Mouse (Mus musculus) midbrain, postnatal 0 days (tissue): ENCODE data around the gene Avpr1a. TPM values are rescaled to one million over a fixed set of nuclear protein-coding genes. Genes with fewer than 3 reads are reported as not detected.

Experiments used
- ATAC-seq: fragments of 200-750 bp; cut with Nextera tagmentation; 2 replicates; pipeline ENCODE4 v1.8.0; 2017; ENCODE audit warnings: moderate number of reproducible peaks, mild to moderate bottlenecking, moderate TSS enrichment, moderate library complexity; ENCODE audit not compliant: low FRiP score
- DNase-seq: peaks from one replicate; pipeline ENCODE4 v3.0.0-alpha.2; 2015; ENCODE audit warnings: low spot score
- H3K27ac ChIP-seq: fragments of 300-500 bp; sonication (generic); 2 replicates; pipeline ENCODE4 v1.5.1; 2014; ENCODE audit warnings: low read depth, mild to moderate bottlenecking, low read length, mixed read lengths
- H3K27me3 ChIP-seq: fragments of 300-500 bp; sonication (generic); 2 replicates; pipeline ENCODE4 v1.6.1; 2014; ENCODE audit warnings: low read length, control low read depth, mixed read lengths; ENCODE audit not compliant: insufficient read depth
- H3K36me3 ChIP-seq: fragments of 300-500 bp; sonication (generic); 2 replicates; pipeline ENCODE4 v1.6.1; 2014; ENCODE audit warnings: low read length, control low read depth, mixed read lengths; ENCODE audit not compliant: insufficient read depth
- H3K4me1 ChIP-seq: fragments of 300-500 bp; sonication (generic); 2 replicates; pipeline ENCODE4 v1.6.1; 2014; ENCODE audit warnings: mild to moderate bottlenecking, control low read depth, antibody characterized with exemption, low read length, mixed read lengths; ENCODE audit not compliant: insufficient read depth
- H3K4me2 ChIP-seq: fragments of 300-500 bp; sonication (generic); 2 replicates; pipeline ENCODE4 v1.6.1; 2014; ENCODE audit warnings: low read depth, mild to moderate bottlenecking, low read length, mixed read lengths; ENCODE audit not compliant: poor library complexity, severe bottlenecking
- H3K4me3 ChIP-seq: fragments of 300-500 bp; sonication (generic); 2 replicates; pipeline ENCODE4 v1.5.1; 2014; ENCODE audit warnings: low read depth, mild to moderate bottlenecking, low read length, moderate library complexity
- H3K9ac ChIP-seq: fragments of 300-500 bp; sonication (generic); replicated peaks from 2 replicates; pipeline ENCODE4 v1.6.1; 2014; ENCODE audit warnings: mild to moderate bottlenecking, low read length, moderate library complexity, mixed read lengths; ENCODE audit not compliant: poor library complexity, severe bottlenecking
- H3K9me3 ChIP-seq: fragments of 300-500 bp; sonication (generic); 2 replicates; pipeline ENCODE4 v1.6.1; 2016; ENCODE audit warnings: low read length, control low read depth
- CTCF ChIP-seq: IDR thresholded peaks from 2 replicates; pipeline ENCODE4 v1.5.1; 2016; ENCODE audit warnings: antibody characterized with exemption, mild to moderate bottlenecking
- WGBS: fragments of 180-500 bp; shearing (Covaris S2); extraction: QIAGEN DNeasy Blood & Tissue Kit; methylation state at CpG from one replicate; pipeline ENCODE4 v1.1.7; 2014; 5-methylcytosine and 5-hydroxymethylcytosine counted together
- polyA plus RNA-seq: library from polyadenylated mRNA; unstranded; fragments of >200 nt; fragmentation: Nextera tagmentation; extraction: Ambion mirVana; gene quantifications from 2 replicates; pipeline ENCODE4 v1.2.1, GENCODE M21; 2015
- total RNA-seq: library from RNA; depleted of rRNA; stranded (reverse); fragments of >200 nt; gene quantifications from 2 replicates; pipeline ENCODE4 v1.2.3, GENCODE M21; 2014; rRNA removed

Avpr1a gene
- total RNA-seq = 2.1 and 3.2 TPM in 2 replicates
- 2.8 and 3.3 TPM in 2 replicates for polyA plus RNA-seq

GRCm38 (mm10) chr10:122447861-122448716, at the start of gene Avpr1a:
TSS of gene Avpr1a (plus strand) at chr10:122448499.
- H3K9ac ChIP-seq = peak within 1 kb of the TSS; percentile 5
- no peaks in the 10 kb centered on the region for H3K36me3 ChIP-seq
- H3K4me1 ChIP-seq = 0 out of 2 replicates have a peak, but pooled peaks cover 4% of the 10 kb centered on the region
- DNase-seq = no peak
- H3K27me3 ChIP-seq = peaks cover 20% of the 10 kb centered on the region
- no peak within 1 kb of the TSS for H3K27ac ChIP-seq
- ATAC-seq = 0 out of 2 replicates have a peak, but pooled peaks have one; percentile 23
- H3K9me3 ChIP-seq = no peaks in the 10 kb centered on the region
- H3K4me3 ChIP-seq = peak within 1 kb of the TSS; percentile 41
- peak; percentile 9; the same call in 1 of the 2 replicates for TF ChIP-seq CTCF
- peak within 1 kb of the TSS; percentile 89 for H3K4me2 ChIP-seq
- 5% methylated on average over 34 of the region's 34 CpGs for WGBS

DNA sequence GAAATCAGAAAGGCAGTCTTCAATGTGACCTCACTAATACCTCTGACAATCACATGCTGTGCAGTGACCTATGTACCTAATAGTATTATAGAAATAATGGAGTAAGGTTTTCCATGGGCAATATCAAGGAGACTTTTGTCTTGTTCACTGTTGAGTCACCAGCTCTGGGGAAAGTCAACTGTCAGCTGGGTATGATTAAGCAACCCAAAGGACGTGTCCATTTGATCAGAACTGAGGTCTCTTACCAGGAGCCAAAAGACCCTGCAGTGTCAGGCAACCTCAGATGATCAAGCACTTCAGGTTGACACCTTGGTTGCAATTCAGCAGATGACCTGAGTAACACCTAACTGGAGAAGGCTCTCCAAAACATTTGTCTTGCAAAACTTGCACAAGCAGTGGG, 46.0 kb upstream of the Avpr1a start:
- H3K4me2 ChIP-seq = no peak overlapping the region
- H3K4me1 ChIP-seq = no peaks in the 10 kb centered on the region
- H3K9me3 ChIP-seq = no peaks in the 10 kb centered on the region
- 54% methylated on average over 1 of the region's 1 CpGs for WGBS
- no peak overlapping the region for H3K9ac ChIP-seq
- TF ChIP-seq CTCF = no peak
- no peak overlapping the region for H3K4me3 ChIP-seq
- no peaks in the 10 kb centered on the region for H3K36me3 ChIP-seq
- ATAC-seq (no peak), DNase-seq (no peak)
- H3K27me3 ChIP-seq = no peaks in the 10 kb centered on the region
- no peak overlapping the region for H3K27ac ChIP-seq

DNA sequence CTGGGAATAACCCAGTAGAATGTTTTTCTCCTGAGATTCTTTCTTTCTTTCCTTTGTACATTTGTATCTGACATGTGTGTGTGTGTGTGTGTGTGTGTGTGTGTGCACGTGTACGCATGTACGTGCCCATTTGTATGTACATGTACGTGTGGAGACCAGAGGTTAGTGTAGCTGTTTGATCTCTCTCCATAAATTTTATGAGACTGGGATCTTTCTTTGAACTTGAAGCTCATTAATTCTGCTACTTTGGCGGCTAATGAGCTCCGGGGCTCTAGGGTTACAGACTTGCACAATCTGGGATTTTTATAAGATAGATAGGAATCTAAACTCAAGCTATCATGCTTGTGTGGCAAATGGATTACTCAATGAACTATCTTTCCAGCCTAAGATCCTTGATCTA, 42.0 kb upstream of the Avpr1a start:
- no peak for DNase-seq
- H3K9ac ChIP-seq = no peak overlapping the region
- WGBS = 66% methylated on average over 6 of the region's 6 CpGs
- TF ChIP-seq CTCF = no peak
- H3K27me3 ChIP-seq = no peaks in the 10 kb centered on the region
- no peaks in the 10 kb centered on the region for H3K9me3 ChIP-seq
- ATAC-seq = no peak
- H3K36me3 ChIP-seq = no peaks in the 10 kb centered on the region
- H3K4me3 ChIP-seq = no peak overlapping the region
- H3K27ac ChIP-seq = no peak overlapping the region
- H3K4me2 ChIP-seq = no peak overlapping the region
- H3K4me1 ChIP-seq = no peaks in the 10 kb centered on the region

DNA sequence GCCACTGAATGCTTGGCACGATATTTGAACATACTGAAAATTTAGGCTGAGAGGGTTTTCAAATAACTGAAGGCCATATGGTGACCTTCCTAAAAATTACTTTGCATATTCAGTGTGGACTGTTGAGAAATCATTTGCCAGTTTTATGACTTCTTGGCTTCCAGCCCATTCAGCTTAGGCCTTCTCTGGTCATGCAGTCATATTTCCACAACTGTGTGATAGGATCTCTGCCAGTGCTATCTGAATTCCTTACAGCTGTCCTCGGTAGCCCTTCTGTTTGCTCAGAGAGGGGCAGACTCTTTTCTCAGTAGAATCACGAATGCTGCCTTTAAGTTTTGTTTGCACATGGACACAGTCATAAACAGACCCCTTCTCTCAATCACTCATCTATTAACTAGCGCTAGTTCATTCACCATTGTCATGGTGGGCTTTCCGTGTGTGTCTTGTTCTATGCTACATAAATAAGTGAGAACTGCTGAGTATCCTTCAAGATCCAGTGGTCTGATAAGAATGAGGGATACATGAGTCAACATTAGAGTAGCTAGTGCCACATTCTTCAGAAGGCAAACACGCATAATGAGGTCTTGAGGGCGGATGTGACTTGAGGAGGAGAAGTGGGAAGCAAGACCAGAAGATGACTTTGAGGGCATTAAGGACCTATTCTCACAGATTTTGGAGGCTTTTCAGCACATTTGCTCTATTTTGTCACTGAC, 39.4 kb upstream of the Avpr1a start:
- H3K27me3 ChIP-seq = no peaks in the 10 kb centered on the region
- H3K27ac ChIP-seq = no peak overlapping the region
- no peak overlapping the region for H3K4me3 ChIP-seq
- no peaks in the 10 kb centered on the region for H3K36me3 ChIP-seq
- no peak overlapping the region for H3K9ac ChIP-seq
- TF ChIP-seq CTCF = no peak
- H3K4me2 ChIP-seq = no peak overlapping the region
- DNase-seq = no peak
- H3K4me1 ChIP-seq = no peaks in the 10 kb centered on the region
- 90% methylated on average over 7 of the region's 7 CpGs for WGBS
- ATAC-seq = no peak
- H3K9me3 ChIP-seq = no peaks in the 10 kb centered on the region

DNA sequence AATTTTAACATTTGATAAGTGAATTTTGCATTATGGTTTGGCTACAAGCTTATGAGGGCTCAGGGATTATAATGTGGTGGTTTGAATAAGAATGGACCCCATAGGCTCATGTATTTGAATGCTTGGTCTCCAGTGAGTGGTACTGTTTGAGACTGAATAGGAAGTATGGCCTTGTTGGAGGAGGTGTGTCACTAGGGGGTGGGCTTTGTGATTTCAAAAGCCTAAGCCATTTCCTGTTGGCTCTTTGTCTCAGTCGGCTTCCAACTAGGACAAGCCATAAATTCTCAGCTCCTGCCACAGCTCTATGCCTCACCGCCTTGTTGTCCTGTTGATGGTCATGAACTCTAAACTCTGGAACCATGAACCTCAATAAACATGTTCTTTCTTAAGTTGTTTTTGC, 37.5 kb upstream of the Avpr1a start:
- H3K9me3 ChIP-seq = no peaks in the 10 kb centered on the region
- 58% methylated on average over 2 of the region's 2 CpGs for WGBS

GRCm38 (mm10) chr10:122432690-122433089, 15.6 kb upstream of the Avpr1a start:
- Histone ChIP-seq H3K27me3 (no peaks in the 10 kb centered on the region), H3K27ac (no peak overlapping the region), H3K36me3 (no peaks in the 10 kb centered on the region), H3K4me1 (no peaks in the 10 kb centered on the region), H3K9me3 (no peaks in the 10 kb centered on the region), H3K4me3 (no peak overlapping the region), H3K9ac (no peak overlapping the region), H3K4me2 (no peak overlapping the region)
- TF ChIP-seq CTCF = no peak
- ATAC-seq (no peak), DNase-seq (no peak)
- 80% methylated on average over 4 of the region's 4 CpGs for WGBS

More for the DNA sequence above, 37.5 kb upstream of the Avpr1a start:
- DNase-seq (no peak), ATAC-seq (no peak)
- no peak for TF ChIP-seq CTCF
- no peak overlapping the region for H3K4me3 ChIP-seq
- H3K27me3 ChIP-seq = no peaks in the 10 kb centered on the region
- no peak overlapping the region for H3K9ac ChIP-seq
- no peaks in the 10 kb centered on the region for H3K4me1 ChIP-seq
- no peaks in the 10 kb centered on the region for H3K36me3 ChIP-seq
- H3K4me2 ChIP-seq = no peak overlapping the region
- no peak overlapping the region for H3K27ac ChIP-seq
